Mouse (Mus musculus): ENCODE measurements at regions not wholly inside any gene's neighbourhood (a gene's known extent, or its start where the extent isn't known, plus 50 kb on each side); places are given as distances from the start of the nearest gene placed in this dataset.

DNA sequence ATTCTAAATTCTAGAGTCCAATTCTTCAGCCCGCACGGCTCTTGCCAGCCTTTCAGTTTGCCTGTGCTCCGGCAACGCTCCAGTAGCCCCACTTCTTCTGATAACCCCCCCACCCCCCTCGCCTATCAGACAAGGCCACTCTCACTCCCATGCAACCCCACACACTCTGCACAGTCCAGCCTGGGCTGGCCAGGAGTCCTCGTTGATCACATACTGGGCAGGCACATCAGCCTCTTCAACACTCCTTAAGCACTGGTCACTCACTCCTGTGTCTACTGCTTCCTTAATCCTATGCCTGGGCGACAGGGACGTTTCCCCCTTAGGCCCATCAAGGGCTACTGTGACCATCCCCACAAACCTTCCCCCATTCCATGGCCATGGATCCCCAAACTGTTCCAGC, 95.4 kb upstream of the Tom1l1 start:
- TF ChIP-seq CTCF (IDR thresholded peaks at IDR 0.05; ENCODE audit: low read depth, low read length) (no peak), POLR2A (IDR thresholded peaks at IDR 0.05; ENCODE audit: extremely low read depth, insufficient read depth, low read length) (no peak)

Measured in liver, adult 2 months (tissue).